Mouse (Mus musculus): Measurements from ENCODE around the gene Tmem234. TPM values are rescaled to one million over a fixed set of nuclear protein-coding genes. Genes with fewer than 3 reads are reported as not detected.

Tmem234 gene
- polyA plus RNA-seq, 1 experiment: 140 TPM

DNA sequence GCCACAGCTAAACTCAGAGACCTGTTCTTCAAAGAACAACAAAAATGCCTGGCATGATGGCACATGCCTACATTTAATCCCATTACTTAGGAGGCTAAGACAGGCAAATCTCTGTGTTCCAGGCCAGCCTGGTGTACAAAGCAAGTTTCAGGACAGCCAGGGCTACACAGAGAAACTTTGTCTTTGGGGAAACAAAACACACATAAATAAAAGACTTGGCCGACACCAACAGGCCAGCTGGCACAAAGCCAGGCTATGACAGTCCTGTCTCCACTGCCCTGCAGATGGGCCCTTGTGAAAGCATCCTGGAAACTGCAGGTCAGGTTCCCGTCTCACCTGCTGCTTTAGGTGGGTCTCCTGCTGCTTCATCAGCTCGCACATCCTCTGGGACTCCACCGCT, 30.5 kb downstream of the Tmem234 start:
- TF ChIP-seq POLR2A (IDR thresholded peaks at IDR 0.05; ENCODE audit: borderline replicate concordance, low read depth, low read length): no peak
- TF ChIP-seq CTCF (IDR thresholded peaks at IDR 0.05; ENCODE audit: low read depth, low read length): no peak
- no peak overlapping the region for H3K27ac ChIP-seq (ENCODE audit: insufficient read depth, low read depth, low read length)
- H3K4me1 ChIP-seq (ENCODE audit: control insufficient read depth, insufficient read depth, low read length): peaks cover 3% of the 10 kb centered on the region
- no peak overlapping the region for H3K4me3 ChIP-seq (ENCODE audit: insufficient read depth, low read length)

DNA sequence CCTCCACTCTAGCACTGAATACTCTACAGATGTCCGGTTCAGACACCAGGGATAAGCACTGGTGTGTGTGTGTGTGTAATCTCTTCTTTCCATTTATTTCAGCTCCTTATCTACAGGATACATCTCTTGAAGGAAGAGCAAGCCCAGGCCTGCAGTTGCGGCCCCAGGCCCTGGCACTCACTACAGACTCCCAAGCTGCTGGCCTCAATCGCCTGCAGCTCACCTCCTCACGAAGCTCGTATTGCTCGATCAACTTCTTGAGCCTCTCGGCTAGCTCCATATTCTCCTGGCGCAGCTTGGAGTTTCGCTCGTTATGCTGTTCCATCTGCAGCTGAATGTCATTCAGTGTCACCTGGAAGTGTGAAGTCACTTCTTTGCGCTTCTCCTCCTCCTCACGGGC, 31.4 kb downstream of the Tmem234 start:
- H3K4me1 ChIP-seq (ENCODE audit: control insufficient read depth, insufficient read depth, low read length): no peaks in the 10 kb centered on the region
- TF ChIP-seq POLR2A (IDR thresholded peaks at IDR 0.05; ENCODE audit: borderline replicate concordance, low read depth, low read length) (no peak), CTCF (IDR thresholded peaks at IDR 0.05; ENCODE audit: low read depth, low read length) (no peak)
- H3K4me3 ChIP-seq (ENCODE audit: insufficient read depth, low read length): no peak overlapping the region
- no peak overlapping the region for H3K27ac ChIP-seq (ENCODE audit: insufficient read depth, low read depth, low read length)

DNA sequence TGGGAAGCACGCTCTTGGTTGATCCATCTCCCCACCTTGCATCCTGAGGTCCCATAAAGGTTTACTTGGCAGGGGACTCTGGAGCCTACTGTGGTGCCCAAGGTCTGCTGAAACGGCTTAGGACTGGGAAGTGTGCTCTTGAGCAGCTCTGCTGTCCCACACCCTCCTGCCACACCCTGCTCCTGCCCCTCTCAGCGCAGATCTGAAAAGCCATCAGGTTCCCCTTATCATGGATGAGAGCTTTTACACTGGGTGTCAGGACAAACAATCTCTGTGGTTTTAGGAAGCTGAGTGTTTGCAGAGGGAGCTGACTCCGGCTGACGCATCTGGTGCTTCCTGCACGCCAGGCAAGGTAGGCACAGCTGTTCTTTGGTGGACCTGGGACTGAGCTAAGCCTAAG, 33.4 kb downstream of the Tmem234 start:
- Histone ChIP-seq H3K4me1 (ENCODE audit: control insufficient read depth, insufficient read depth, low read length) (peaks cover 6% of the 10 kb centered on the region; the same call in 1 of the 2 replicates), H3K27ac (ENCODE audit: insufficient read depth, low read depth, low read length) (no peak overlapping the region), H3K4me3 (ENCODE audit: insufficient read depth, low read length) (no peak overlapping the region)
- TF ChIP-seq POLR2A (IDR thresholded peaks at IDR 0.05; ENCODE audit: borderline replicate concordance, low read depth, low read length) (no peak), CTCF (IDR thresholded peaks at IDR 0.05; ENCODE audit: low read depth, low read length) (no peak)

DNA sequence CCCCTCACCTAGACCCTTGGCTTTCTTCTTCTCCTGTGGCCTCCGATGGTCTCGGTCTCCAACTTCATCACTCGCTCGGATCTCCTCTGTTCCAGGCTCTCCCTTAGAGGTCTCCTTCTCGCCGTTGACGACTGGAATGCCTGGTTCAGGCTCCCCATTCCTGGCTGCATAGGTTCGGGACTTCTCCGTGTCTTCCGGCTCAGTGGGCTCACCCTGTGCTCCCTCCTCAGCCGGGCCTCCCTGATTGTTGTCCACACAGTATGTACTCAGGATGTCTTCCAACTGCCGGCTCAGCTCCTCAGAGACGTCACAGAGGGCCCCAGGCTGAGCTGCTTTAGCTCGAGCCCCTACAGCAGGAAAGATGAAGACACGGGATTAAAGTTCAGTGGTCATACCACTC, 38.8 kb downstream of the Tmem234 start:
- no peak overlapping the region for H3K27ac ChIP-seq (ENCODE audit: insufficient read depth, low read depth, low read length)
- H3K4me3 ChIP-seq (ENCODE audit: insufficient read depth, low read length): peak overlapping the region; percentile 94
- no peak for TF ChIP-seq CTCF (IDR thresholded peaks at IDR 0.05; ENCODE audit: low read depth, low read length)
- peaks cover 14% of the 10 kb centered on the region for H3K4me1 ChIP-seq (ENCODE audit: control insufficient read depth, insufficient read depth, low read length)

DNA sequence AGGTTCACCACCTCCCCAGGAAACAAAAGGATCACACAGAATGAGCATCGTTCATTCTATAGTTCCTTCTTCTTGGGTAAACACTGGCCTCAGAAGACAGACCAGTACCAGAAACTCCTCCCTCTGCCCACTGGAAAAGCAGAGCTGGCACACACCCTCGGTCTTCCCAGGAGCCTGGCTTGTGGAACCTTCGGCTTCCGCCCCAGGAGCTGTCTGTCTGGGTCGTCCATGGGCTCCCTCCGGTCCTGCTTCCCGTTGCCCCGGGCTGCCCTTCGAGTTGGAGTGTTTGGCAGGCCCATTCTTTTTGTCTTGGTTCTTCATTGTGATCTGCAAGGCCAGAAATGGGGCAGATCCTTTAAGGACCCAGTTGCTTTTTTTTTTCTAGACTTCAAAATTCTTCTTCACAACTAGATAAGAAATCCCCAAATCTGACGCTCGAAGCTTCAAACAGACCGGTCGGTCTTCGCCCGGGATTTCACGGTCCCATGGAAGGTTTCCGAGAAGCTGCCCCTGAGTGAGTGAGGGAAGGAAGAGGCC, 39.7 kb downstream of the Tmem234 start:
- TF ChIP-seq CTCF (IDR thresholded peaks at IDR 0.05; ENCODE audit: low read depth, low read length) (no peak), POLR2A (IDR thresholded peaks at IDR 0.05; ENCODE audit: borderline replicate concordance, low read depth, low read length) (no peak)
- Histone ChIP-seq H3K27ac (ENCODE audit: insufficient read depth, low read depth, low read length) (peak overlapping the region; percentile 95), H3K4me3 (ENCODE audit: insufficient read depth, low read length) (peak overlapping the region; percentile 94), H3K4me1 (ENCODE audit: control insufficient read depth, insufficient read depth, low read length) (peaks cover 15% of the 10 kb centered on the region)

DNA sequence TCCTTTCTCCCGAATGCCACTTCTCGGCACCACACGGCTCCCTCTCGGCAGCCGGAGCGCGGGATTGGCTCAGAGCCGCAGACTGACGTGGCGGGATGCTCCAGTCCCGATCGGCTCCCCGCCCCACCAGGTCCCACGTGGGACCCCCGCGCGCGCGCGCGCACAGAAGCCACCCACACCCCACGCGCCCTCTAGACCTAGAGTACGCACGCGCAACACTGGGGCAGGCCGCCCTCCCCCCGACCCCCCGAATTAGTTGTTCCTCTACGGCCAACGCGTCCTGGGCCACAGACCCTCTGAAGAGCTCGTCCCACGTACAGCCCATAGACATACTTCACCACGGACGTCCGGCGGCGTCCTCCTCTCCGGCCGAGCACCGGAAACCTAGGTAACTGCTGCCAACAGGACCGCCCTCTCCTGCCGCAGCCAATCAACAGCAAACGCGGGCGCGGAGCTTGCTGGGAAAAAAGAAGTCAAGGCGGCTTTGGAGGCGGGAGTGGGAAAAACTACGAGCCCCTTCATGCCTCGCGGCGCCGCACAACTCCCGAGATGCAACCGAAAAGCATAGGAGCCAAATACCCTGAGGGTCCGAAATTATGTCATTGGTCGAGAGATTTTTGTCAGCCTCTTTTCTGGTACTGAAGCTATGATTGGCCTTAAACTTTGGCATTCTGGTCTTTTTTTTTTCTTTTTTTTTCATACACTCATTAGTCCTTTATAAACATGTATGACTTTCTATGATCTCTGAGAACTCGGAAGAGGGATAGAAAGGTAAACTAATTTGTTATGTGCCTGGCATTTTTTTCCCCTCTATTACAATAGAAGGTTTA, 40.4 kb downstream of the Tmem234 start, which contains the start of gene Txlna:
Gene Txlna (minus strand): TSS at position 428 of the 830 bp plus-strand sequence.
- TF ChIP-seq POLR2A (IDR thresholded peaks at IDR 0.05; ENCODE audit: borderline replicate concordance, low read depth, low read length) (no peak), CTCF (IDR thresholded peaks at IDR 0.05; ENCODE audit: low read depth, low read length) (no peak)
- H3K4me3 ChIP-seq (ENCODE audit: insufficient read depth, low read length): peak within 1 kb of the TSS; percentile 94

DNA sequence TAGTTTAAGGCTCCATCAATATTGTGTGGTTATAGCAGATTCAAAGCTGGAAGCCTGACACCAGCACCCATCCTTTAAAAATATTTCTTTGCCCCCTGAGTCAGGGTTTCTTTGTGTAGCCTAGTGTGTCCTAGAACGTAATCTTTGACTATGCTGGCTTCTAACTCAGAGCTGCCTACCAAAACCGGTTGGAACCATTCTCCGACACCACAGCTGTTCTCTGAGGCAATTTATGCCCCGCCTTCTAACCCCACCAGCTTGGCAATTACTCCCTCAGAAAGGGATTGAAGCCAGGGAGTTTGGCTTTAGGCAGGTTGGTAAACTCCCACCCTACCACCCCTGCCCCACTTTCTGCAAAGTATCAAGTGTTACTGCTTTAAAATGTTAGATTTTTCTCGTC, 41.3 kb downstream of the Tmem234 start:
- no peak for TF ChIP-seq CTCF (IDR thresholded peaks at IDR 0.05; ENCODE audit: low read depth, low read length)
- TF ChIP-seq POLR2A (IDR thresholded peaks at IDR 0.05; ENCODE audit: borderline replicate concordance, low read depth, low read length): no peak
- H3K4me1 ChIP-seq (ENCODE audit: control insufficient read depth, insufficient read depth, low read length): peaks cover 16% of the 10 kb centered on the region
- H3K27ac ChIP-seq (ENCODE audit: insufficient read depth, low read depth, low read length): no peak overlapping the region
- H3K4me3 ChIP-seq (ENCODE audit: insufficient read depth, low read length): peak overlapping the region; percentile 13; the same call in 1 of the 2 replicates

More for the DNA sequence above, 40.4 kb downstream of the Tmem234 start, which contains the start of gene Txlna:
- Histone ChIP-seq H3K4me1 (ENCODE audit: control insufficient read depth, insufficient read depth, low read length) (peaks cover 16% of the 10 kb centered on the region), H3K27ac (ENCODE audit: insufficient read depth, low read depth, low read length) (peak within 1 kb of the TSS; percentile 95)

DNA sequence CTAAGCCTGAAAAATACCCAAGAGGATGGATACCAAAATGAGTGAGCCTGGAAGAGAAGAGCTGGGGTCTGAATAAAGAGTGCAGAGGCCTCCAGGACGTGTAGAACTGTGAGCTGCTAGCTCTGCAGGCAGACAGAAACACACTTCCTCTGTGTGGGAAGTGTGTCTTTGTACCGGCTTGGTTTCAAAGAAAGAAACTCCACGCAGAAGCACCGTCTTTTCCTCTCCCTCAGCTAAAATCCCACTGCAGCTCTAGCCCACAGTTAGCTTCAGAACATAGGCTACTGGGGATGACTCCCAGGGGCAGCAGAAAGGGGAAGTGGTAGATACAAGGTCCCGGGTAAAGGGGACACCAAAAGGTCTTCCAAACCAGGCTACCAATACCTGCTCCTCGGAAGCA, 44.7 kb downstream of the Tmem234 start:
- TF ChIP-seq CTCF (IDR thresholded peaks at IDR 0.05; ENCODE audit: low read depth, low read length) (no peak), POLR2A (IDR thresholded peaks at IDR 0.05; ENCODE audit: borderline replicate concordance, low read depth, low read length) (no peak)
- Histone ChIP-seq H3K4me1 (ENCODE audit: control insufficient read depth, insufficient read depth, low read length) (0 out of 2 replicates have a peak, but pooled peaks cover 4% of the 10 kb centered on the region), H3K27ac (ENCODE audit: insufficient read depth, low read depth, low read length) (no peak overlapping the region), H3K4me3 (ENCODE audit: insufficient read depth, low read length) (no peak overlapping the region)

DNA sequence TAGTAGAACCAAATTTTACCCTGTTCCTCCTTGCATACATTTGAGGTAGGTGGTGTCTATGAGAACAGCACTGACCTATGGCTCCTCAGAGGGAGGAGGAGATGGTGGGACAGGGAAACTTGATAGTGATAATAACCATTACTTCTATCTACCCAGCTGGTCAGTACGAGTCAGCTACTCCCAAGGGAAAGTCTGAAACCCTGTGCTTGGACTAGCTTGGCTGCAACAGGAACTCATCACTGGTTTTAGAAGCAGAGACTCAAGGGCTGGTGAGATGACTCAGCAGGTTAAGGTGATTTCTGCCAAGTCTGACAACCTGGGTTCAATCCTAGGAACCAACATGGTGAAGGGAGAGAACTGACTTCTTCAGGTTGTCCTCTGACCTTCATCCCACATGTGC, 48.2 kb downstream of the Tmem234 start:
- no peak overlapping the region for H3K4me3 ChIP-seq (ENCODE audit: insufficient read depth, low read length)
- H3K27ac ChIP-seq (ENCODE audit: insufficient read depth, low read depth, low read length): no peak overlapping the region
- 0 out of 2 replicates have a peak, but pooled peaks cover 2% of the 10 kb centered on the region for H3K4me1 ChIP-seq (ENCODE audit: control insufficient read depth, insufficient read depth, low read length)
- TF ChIP-seq CTCF (IDR thresholded peaks at IDR 0.05; ENCODE audit: low read depth, low read length) (no peak), POLR2A (IDR thresholded peaks at IDR 0.05; ENCODE audit: borderline replicate concordance, low read depth, low read length) (no peak)

DNA sequence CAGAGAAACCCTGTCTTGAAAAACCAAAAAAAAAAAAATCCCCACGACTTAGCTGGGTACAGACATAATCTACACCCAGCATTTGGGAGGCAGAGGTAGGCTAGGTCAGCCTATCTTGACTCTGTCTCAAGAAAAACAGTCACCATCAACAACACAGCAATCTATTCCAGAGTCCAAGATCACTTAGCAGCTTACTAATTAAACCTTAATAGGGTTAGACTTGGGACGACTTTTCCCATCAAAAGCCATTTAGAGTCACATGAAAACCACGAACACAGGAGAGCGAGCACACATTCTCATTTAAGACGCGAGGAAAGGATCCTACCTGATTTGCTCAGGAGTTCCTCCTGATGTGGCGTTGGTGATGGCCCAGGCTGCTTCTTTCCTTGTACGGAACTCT, 49.9 kb downstream of the Tmem234 start:
- Histone ChIP-seq H3K27ac (ENCODE audit: insufficient read depth, low read depth, low read length) (no peak overlapping the region), H3K4me3 (ENCODE audit: insufficient read depth, low read length) (no peak overlapping the region), H3K4me1 (ENCODE audit: control insufficient read depth, insufficient read depth, low read length) (no peaks in the 10 kb centered on the region)
- TF ChIP-seq POLR2A (IDR thresholded peaks at IDR 0.05; ENCODE audit: borderline replicate concordance, low read depth, low read length) (no peak), CTCF (IDR thresholded peaks at IDR 0.05; ENCODE audit: low read depth, low read length) (no peak)
